Mouse (Mus musculus): Measurements from ENCODE around the gene Cox8b.

The Cox8b gene

DNA sequence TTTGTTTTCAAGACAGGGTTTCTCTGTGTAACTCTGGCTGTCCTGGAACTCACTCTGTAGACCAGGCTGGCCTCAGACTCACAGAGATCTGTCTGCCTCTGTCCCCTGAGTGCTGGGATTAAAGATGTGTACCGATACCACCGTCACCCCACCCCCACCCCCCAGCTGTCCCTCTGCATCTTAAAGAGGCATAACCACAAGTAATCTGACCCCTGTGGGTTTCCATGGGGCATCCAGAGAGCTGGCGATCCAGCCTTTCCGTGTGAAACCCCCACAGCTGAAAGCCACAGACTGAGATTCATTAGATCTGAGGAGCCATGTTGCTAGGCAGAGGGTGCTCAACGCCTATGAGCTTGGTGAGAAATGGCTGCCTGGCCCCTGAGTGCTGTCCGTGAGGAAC lies 40.2 kb downstream of the Cox8b start:
- DNase-seq: no peak

DNA sequence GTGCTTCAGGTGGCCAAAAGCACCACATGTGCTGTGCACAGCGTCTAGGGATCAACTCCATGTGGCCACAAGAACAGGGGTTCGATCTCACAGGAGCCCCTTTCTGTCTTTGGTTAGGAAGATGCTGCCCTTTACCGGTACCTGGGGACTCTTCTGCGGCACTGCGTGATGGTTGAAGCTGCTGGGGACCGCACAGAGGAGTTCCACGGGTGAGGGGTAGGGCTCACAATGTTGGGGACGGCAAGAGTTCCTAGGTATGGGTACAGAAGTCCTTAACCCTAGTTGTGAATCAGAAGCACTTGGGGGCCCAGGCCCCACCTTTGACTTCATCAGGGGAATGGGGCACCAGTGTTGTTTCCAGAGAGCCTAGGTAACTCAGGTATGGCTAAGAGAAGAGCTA lies 41.5 kb downstream of the Cox8b start:
- no peak for DNase-seq

DNA sequence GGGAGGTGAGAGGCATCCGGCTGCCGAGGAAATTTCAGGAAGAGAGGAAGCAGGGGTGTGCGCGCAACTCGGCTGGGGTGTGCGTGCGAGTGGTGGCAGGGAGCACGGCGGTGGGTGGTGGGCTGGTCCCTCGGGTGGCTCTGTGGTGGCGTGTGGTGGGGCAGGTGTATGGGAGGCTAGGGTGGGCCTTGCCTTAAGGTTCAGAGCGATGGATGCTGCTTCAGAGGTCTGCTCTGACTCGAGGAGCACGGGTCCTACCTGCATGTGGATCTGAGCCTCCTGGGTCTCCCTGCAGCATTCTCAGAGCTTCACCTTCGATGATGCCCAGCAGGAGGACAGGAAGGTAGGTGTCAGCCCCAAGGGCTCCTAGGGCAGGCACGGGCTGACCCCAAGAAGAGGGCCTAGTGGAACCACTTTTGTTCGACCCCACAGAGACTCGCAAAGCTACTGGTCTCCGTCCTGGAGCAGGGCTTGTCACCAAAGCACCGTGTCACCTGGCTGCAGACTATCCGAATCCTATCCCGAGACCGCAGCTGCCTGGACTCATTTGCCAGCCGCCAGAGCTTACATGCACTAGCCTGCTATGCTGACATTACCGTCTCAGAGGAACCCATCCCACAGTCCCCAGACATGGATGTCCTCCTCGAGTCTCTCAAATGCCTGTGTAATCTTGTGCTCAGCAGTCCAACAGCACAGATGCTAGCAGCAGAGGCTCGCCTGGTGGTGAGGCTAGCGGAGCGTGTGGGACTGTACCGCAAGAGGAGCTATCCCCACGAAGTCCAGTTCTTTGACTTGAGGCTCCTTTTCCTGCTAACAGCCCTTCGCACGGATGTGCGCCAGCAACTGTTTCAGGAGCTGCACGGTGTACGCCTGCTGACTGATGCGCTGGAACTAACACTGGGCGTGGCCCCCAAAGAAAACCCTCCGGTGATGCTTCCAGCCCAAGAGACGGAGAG lies 42.4 kb downstream of the Cox8b start, which contains the start of gene Bet1l:
Gene Bet1l (minus strand): TSS at position 28 of the 956 bp plus-strand sequence.
- DNase-seq: no peak

DNA sequence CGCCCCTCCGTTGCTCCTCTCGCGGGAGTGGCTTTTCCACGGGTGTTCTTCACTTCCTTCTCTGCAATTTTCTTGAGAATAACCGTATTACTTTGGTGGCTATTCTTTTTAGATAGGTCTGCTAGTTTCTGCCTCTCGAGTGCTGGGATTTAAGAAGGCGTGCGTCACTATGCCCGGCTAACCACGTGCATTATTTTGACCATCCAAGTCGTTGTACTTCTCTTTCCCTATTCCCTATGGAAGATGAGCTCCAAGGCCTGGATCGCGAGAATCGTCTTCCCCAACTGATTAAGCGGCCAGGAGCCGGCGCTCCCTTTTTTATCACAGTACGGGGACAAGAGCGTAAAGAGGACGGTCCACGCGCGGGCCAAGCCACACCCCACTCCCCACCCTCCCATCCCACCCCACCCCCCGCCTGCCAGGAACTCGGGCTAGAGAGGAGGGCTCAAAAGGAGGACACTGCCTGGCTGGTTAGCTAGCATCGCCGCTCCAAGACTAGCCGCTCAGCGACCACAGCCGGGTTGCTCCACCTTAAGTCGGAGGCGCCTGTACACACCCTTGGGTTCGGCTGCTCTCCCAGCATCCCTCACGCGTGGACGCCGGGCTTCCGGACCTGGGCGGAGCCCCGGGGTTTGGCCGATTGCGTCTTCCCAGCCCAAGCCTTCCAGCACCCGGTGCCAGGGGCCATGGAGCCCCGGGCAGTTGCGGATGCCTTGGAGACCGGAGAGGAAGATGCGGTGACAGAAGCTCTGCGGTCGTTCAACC lies 43.3 kb downstream of the Cox8b start, which contains the start of gene Ric8a:
Gene Ric8a (plus strand): TSS at position 173 of the 765 bp plus-strand sequence.
- peak; percentile 78 for DNase-seq

DNA sequence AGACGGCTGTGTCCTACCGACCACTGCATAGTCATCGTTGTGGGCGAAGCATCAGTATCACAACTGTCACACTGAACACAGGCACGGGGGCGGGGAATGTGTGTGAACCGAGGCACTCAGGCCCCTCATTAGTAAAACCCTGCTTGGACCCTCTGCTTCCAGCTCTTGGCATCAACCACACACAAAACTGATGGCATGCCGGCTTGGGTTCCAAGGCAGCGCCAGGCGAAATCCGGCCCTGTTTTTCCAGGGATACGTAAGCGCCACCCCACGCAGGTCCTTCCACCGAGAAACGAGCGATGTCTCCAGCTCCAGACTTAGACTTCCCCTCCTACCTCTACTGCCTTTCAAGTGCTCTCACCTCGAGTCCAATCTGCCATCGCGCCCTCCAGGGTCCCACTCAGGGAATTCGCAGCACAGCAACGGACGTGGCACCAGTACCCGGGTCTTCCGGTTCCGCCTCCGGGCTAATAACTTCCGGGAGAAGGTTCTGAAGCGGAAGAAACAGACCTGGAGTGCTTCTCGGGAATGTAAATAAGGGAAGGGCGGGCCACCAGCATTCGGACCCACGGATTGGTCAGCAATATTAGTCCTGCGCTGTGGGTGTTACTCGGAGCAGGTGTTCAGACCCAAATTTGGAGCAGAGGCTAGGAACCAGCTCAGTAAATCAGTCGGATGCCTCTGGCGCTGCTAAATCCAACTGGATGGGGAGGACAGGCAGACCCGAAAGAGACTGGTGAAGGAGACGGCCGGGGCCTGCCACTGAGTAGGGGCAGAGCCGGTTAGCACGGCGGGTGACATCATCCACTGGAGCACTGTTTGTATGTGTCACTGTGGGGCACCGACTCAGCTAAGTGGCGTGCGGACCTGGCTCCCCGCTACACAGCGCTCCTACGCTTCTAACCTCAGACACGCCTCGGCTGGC lies 44.1 kb downstream of the Cox8b start, which contains the start of gene Gm45785:
Gene Gm45785 (minus strand): TSS at position 472 of the 925 bp plus-strand sequence.
- DNase-seq: peak; percentile 72

DNA sequence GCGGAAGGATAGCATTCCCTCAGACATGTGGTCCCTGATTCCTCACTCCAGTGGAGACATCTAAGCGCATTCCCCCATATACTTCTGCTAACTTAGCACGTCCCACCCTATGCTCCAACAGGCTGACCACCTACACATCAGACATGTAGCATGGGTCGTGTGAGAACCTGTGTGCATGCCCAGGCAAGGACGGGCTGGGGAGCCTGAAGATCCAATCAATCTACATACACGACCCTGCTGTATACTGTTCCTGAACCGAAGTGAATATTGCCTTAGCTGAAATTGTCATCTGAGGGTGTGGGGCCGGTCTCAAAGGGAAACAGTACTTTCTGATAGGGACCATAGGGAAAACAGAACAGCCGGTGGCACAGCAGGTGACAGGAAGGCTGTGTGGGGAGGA lies 45.1 kb downstream of the Cox8b start:
- DNase-seq: no peak

DNA sequence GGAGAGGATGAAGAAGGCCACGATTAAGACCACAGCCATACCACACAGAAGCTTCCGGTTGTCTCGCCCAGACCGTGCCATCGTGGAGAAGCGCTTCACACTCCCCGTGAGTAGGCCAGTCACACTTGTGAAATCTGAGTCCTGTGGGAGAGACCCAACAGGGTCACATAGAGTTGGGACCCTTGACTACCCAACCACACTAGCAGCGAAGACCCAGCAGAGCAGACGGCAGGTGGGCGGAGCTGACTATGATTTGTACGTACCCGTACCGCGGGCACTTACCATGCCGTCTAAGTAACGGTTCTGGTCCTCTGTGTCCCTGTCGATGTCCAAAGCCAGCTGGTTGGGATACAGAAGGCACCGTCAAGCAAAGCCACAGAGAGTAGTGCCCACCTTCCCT lies 45.8 kb downstream of the Cox8b start:
- DNase-seq: no peak

DNA sequence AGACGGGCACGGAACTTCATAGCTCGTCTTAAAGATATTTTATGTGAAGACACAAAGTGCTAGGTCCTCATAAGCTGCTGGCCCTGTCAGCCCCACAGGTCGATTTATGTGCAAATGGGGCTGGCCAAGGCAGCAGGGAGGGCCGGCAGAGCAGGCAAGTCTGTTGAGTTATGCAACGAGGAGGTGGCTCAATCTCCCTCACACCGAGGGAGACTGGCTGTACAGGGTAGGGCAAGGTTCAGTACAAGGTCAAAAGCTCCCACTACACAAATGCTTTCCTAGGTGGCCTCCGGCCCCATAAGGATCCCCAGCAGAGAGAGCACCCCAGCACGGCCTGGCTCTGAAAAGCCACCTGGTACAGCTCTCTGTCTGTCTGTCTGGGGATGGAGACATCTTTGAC lies 46.9 kb downstream of the Cox8b start:
- DNase-seq: no peak

DNA sequence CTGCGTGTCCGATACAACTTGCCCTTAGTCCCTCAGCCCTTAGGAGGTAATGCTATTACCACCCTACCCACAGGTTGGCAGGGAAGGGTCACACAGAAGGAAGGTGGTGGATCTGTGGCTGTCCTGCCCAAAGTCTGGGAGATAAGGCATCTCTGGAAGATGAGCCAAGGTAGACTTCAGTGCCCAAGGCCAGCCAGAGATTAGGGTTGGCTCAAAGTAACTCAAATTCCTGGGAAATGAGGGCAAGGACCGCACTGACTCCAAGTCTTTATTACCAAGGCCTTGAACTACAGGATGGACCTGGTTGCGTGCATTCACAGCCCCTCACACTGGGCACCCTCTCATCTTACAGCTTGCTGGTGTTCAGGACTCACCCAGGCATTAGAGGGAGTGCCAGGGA lies 48.3 kb downstream of the Cox8b start:
- no peak for DNase-seq

Measured in right cerebral cortex, postnatal 4 days (tissue).